Mouse (Mus musculus): ENCODE results near the gene 4930438A08Rik. TPM values are rescaled to one million over a fixed set of nuclear protein-coding genes. Genes with fewer than 3 reads are reported as not detected.

The 4930438A08Rik gene
- polyA plus RNA-seq, 1 experiment from 2014 or later: not detected

DNA sequence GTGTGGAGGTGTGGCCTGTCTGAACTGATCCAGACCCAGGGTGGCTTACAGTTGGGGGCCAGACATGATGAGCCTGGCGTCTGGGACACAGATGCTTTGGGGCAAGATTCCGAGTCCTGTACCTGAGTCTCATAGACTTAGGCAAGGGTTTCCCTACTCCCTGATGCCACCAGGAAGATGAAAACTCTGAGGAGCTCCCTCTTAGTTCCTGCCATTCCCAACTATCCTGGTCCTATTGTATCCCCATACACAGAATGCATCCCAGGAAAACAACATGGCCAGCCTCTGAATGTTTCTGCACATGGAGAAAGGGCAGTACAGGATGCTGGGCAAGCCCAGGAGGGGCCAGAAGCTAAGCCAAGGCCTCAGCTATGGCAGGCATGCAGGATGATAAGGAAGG lies 11.1 kb upstream of the 4930438A08Rik start:
- H3K9ac ChIP-seq (ENCODE audit: low read length): no peak overlapping the region
- no peak overlapping the region for H3K27ac ChIP-seq (ENCODE audit: low read depth, low read length)
- H3K27me3 ChIP-seq (ENCODE audit: control insufficient read depth, insufficient read depth, low read length): no peaks in the 10 kb centered on the region
- 76% methylated on average over 2 of the region's 2 CpGs for whole genome bisulfite sequencing
- no peak overlapping the region for H3K4me3 ChIP-seq (ENCODE audit: low read depth, low read length)
- no peaks in the 10 kb centered on the region for H3K36me3 ChIP-seq (ENCODE audit: control insufficient read depth, insufficient read depth, low read length)
- no peak overlapping the region for H3K4me2 ChIP-seq
- no peak for ATAC-seq (ENCODE audit: low FRiP score)
- no peak for DNase-seq (ENCODE audit: low spot score, missing footprints)
- H3K4me1 ChIP-seq (ENCODE audit: control insufficient read depth, insufficient read depth, low read length): no peaks in the 10 kb centered on the region
- H3K9me3 ChIP-seq (ENCODE audit: control insufficient read depth, low read length): no peaks in the 10 kb centered on the region

DNA sequence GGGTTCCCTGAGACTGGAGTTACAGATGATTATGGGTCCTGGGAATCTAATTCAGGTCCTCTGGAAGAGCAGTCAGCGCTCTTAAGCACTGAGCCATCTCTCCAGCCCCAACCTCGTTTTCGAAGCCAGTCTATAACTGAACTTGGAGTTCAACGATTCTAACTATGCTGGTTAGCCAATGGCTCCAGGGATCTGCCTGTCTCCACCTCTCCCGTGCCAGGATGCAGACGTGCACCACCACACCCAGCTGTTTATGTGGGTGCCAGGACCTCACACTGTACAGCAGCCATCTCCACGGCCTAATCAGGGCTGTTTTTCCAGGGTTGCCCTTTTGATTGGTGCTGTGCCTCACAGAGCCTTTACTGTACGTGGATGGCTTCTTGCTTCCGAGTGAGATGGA lies 10.1 kb upstream of the 4930438A08Rik start:
- H3K4me1 ChIP-seq (ENCODE audit: control insufficient read depth, insufficient read depth, low read length): no peaks in the 10 kb centered on the region
- ATAC-seq (ENCODE audit: low FRiP score): no peak
- 88% methylated on average over 9 of the region's 9 CpGs for WGBS

DNA sequence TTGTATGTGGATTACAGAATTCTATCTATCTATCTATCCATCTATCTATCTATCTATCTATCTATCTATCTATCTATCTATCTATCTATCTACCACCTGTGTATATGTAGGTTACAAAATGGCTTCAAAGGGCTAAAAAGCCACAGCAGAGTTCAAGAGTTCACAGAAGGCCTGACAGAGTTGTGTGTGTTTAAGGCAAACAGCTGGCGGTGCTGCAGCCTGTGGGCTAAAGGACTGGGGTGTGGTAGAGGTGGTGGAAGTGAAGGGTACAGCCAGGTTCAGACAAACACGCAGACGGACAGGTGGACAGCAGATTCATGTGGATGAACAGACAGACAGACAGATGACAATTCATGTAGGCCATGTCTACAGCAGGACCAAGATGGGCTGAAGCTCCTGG lies 6.3 kb upstream of the 4930438A08Rik start:
- H3K9ac ChIP-seq (ENCODE audit: low read length): no peak overlapping the region
- no peaks in the 10 kb centered on the region for H3K27me3 ChIP-seq (ENCODE audit: control insufficient read depth, insufficient read depth, low read length)
- no peak for ATAC-seq (ENCODE audit: low FRiP score)
- no peaks in the 10 kb centered on the region for H3K9me3 ChIP-seq (ENCODE audit: control insufficient read depth, low read length)
- no peaks in the 10 kb centered on the region for H3K36me3 ChIP-seq (ENCODE audit: control insufficient read depth, insufficient read depth, low read length)
- no peak overlapping the region for H3K4me2 ChIP-seq
- no peak overlapping the region for H3K27ac ChIP-seq (ENCODE audit: low read depth, low read length)
- no peak for DNase-seq (ENCODE audit: low spot score, missing footprints)
- no peaks in the 10 kb centered on the region for H3K4me1 ChIP-seq (ENCODE audit: control insufficient read depth, insufficient read depth, low read length)
- WGBS: 87% methylated on average over 3 of the region's 3 CpGs
- no peak overlapping the region for H3K4me3 ChIP-seq (ENCODE audit: low read depth, low read length)

More for the DNA sequence above, 10.1 kb upstream of the 4930438A08Rik start:
- H3K27me3 ChIP-seq (ENCODE audit: control insufficient read depth, insufficient read depth, low read length): no peaks in the 10 kb centered on the region
- no peak for DNase-seq (ENCODE audit: low spot score, missing footprints)
- H3K9ac ChIP-seq (ENCODE audit: low read length): no peak overlapping the region
- H3K27ac ChIP-seq (ENCODE audit: low read depth, low read length): no peak overlapping the region
- no peak overlapping the region for H3K4me2 ChIP-seq
- no peaks in the 10 kb centered on the region for H3K9me3 ChIP-seq (ENCODE audit: control insufficient read depth, low read length)
- H3K4me3 ChIP-seq (ENCODE audit: low read depth, low read length): no peak overlapping the region
- H3K36me3 ChIP-seq (ENCODE audit: control insufficient read depth, insufficient read depth, low read length): no peaks in the 10 kb centered on the region

DNA sequence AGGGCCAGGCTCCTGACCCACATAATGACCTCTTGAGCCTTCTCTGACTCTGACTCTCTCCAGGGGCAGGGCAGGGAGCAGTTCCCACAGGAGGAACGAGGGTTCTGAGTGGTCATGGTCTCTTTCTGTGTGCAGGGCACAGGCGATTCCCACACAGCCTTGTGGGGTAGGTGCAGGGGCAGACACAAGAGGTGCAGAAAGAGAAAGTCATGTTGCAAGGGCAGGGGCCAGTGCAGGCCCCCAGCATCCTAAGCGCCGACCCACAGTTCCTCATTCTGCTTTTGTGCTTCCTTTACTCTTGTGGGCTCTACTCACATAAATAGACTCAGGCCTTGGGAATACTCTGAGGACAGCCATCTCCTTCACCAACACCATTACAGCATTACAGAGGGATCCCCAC lies 1.2 kb downstream of the 4930438A08Rik start:
- Histone ChIP-seq H3K9me3 (ENCODE audit: control insufficient read depth, low read length) (no peaks in the 10 kb centered on the region), H3K4me2 (no peak overlapping the region), H3K9ac (ENCODE audit: low read length) (no peak overlapping the region), H3K4me3 (ENCODE audit: low read depth, low read length) (no peak overlapping the region), H3K36me3 (ENCODE audit: control insufficient read depth, insufficient read depth, low read length) (no peaks in the 10 kb centered on the region), H3K27ac (ENCODE audit: low read depth, low read length) (no peak overlapping the region), H3K4me1 (ENCODE audit: control insufficient read depth, insufficient read depth, low read length) (no peaks in the 10 kb centered on the region), H3K27me3 (ENCODE audit: control insufficient read depth, insufficient read depth, low read length) (no peaks in the 10 kb centered on the region)
- no peak for DNase-seq (ENCODE audit: low spot score, missing footprints)
- WGBS: 80% methylated on average over 4 of the region's 4 CpGs
- ATAC-seq (ENCODE audit: low FRiP score): no peak

DNA sequence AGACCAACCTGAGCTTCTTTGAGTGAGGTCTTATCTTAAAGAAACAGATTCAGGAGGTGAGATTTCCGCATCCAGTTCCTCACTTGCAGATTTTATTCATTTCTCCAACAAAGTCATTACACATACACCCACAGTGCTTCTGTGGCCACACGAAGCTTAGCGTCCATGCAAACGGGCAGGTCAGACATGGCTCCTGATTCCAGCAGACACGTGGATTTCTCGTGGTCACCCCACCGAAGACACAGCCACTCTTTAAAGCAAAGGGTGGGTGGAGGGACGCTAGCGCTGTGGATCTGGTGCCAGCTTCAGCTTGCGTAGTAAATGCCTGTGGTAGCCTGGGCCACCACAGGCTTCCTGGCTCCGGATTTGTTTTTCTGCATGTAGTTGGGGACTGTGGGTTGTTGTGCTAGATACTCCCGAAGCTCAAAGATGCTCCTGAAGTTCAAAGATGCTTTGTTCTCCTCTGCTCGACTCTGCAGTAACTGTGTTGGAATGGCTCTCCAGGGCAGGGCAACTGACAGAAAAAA lies 7.4 kb downstream of the 4930438A08Rik start:
- ATAC-seq (ENCODE audit: low FRiP score) (no peak), DNase-seq (ENCODE audit: low spot score, missing footprints) (no peak)
- 89% methylated on average over 13 of the region's 13 CpGs for WGBS
- H3K27ac ChIP-seq (ENCODE audit: low read depth, low read length): no peak overlapping the region
- no peaks in the 10 kb centered on the region for H3K9me3 ChIP-seq (ENCODE audit: control insufficient read depth, low read length)
- H3K4me2 ChIP-seq: no peak overlapping the region
- no peak overlapping the region for H3K4me3 ChIP-seq (ENCODE audit: low read depth, low read length)
- no peaks in the 10 kb centered on the region for H3K27me3 ChIP-seq (ENCODE audit: control insufficient read depth, insufficient read depth, low read length)
- H3K36me3 ChIP-seq (ENCODE audit: control insufficient read depth, insufficient read depth, low read length): no peaks in the 10 kb centered on the region
- H3K9ac ChIP-seq (ENCODE audit: low read length): no peak overlapping the region
- H3K4me1 ChIP-seq (ENCODE audit: control insufficient read depth, insufficient read depth, low read length): no peaks in the 10 kb centered on the region

DNA sequence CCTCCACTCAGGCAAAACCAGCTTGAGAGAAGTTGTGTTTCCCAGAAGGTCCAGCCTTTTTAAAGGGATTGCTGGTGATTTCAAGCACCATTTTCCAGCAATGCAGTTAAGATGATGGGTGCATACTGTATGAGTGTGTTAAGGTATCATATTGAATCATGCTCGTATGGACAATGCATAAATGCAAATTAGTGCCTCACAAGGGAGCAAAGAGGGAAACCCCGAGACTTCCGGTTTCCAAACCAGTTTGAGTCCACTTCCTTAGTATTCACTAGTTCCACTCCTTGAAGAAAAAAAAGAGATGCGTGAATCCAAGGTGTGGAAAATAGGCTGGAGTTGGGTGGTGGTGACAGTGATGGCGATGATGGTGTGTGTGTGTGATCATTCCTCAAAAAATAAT lies 7.9 kb downstream of the 4930438A08Rik start:
- Histone ChIP-seq H3K27me3 (ENCODE audit: control insufficient read depth, insufficient read depth, low read length) (no peaks in the 10 kb centered on the region), H3K4me3 (ENCODE audit: low read depth, low read length) (no peak overlapping the region), H3K4me2 (no peak overlapping the region), H3K4me1 (ENCODE audit: control insufficient read depth, insufficient read depth, low read length) (no peaks in the 10 kb centered on the region), H3K9ac (ENCODE audit: low read length) (no peak overlapping the region), H3K27ac (ENCODE audit: low read depth, low read length) (no peak overlapping the region), H3K9me3 (ENCODE audit: control insufficient read depth, low read length) (no peaks in the 10 kb centered on the region), H3K36me3 (ENCODE audit: control insufficient read depth, insufficient read depth, low read length) (no peaks in the 10 kb centered on the region)
- ATAC-seq (ENCODE audit: low FRiP score): no peak
- 85% methylated on average over 5 of the region's 5 CpGs for WGBS
- no peak for DNase-seq (ENCODE audit: low spot score, missing footprints)

DNA sequence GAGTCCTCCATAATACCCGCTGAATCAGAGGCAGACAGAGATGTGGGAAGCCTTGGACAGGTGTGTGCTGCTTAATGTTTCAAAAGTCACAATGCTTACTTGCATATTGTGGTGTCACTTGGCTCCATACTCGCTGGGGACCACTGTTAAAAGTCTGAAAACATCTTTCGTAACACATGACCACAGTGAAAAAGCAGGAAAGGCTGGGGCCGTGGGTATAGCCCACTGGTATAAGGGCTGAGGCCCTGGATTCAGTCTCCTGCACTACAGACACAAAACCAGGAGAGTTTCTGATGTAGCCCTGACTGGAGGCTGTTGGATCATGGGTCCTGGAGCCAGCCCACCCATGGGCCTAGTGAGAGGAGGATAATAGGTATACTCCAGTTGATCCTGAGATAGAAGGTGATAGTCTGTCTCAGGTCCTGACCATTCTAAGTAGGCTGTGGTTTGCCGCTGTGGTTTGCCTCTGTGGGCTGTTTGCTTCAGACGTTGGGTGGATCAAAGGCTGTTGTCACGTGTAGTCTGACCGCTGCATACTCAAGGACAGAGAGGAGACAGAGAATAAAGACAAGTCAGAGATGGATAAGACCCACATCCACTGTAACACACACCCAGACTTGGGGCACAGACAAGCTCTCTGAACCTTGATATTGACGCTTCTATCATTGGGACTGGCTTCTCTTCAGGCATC lies 15.5 kb downstream of the 4930438A08Rik start:
- ATAC-seq (ENCODE audit: low FRiP score) (no peak), DNase-seq (ENCODE audit: low spot score, missing footprints) (no peak)
- no peak overlapping the region for H3K27ac ChIP-seq (ENCODE audit: low read depth, low read length)
- H3K9me3 ChIP-seq (ENCODE audit: control insufficient read depth, low read length): no peaks in the 10 kb centered on the region
- no peaks in the 10 kb centered on the region for H3K36me3 ChIP-seq (ENCODE audit: control insufficient read depth, insufficient read depth, low read length)
- H3K27me3 ChIP-seq (ENCODE audit: control insufficient read depth, insufficient read depth, low read length): no peaks in the 10 kb centered on the region
- no peak overlapping the region for H3K9ac ChIP-seq (ENCODE audit: low read length)
- H3K4me1 ChIP-seq (ENCODE audit: control insufficient read depth, insufficient read depth, low read length): no peaks in the 10 kb centered on the region
- WGBS: 80% methylated on average over 9 of the region's 9 CpGs
- no peak overlapping the region for H3K4me2 ChIP-seq
- no peak overlapping the region for H3K4me3 ChIP-seq (ENCODE audit: low read depth, low read length)

DNA sequence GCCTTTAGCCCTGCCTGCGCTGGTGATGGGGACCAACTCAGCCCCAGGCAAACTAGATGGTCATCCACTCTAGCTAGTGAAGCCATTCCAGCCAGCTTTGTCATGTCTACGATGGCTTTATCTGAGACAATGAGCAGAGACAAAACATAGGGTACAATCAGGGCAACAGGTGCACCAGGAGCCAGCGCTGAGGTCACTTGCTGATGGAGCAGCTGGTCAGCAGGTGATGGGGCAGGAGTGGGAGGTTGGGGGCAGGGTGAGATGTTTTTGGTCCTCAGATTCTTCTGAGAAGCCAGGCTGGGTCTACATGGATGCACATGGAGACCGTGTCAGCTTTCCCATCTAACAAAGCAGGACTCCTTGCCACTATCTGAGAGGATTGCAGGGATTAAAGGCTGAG lies 16.2 kb downstream of the 4930438A08Rik start:
- H3K4me2 ChIP-seq: no peak overlapping the region
- ATAC-seq (ENCODE audit: low FRiP score) (no peak), DNase-seq (ENCODE audit: low spot score, missing footprints) (no peak)
- no peak overlapping the region for H3K4me3 ChIP-seq (ENCODE audit: low read depth, low read length)
- no peaks in the 10 kb centered on the region for H3K27me3 ChIP-seq (ENCODE audit: control insufficient read depth, insufficient read depth, low read length)
- H3K9ac ChIP-seq (ENCODE audit: low read length): no peak overlapping the region
- no peaks in the 10 kb centered on the region for H3K36me3 ChIP-seq (ENCODE audit: control insufficient read depth, insufficient read depth, low read length)
- H3K9me3 ChIP-seq (ENCODE audit: control insufficient read depth, low read length): no peaks in the 10 kb centered on the region
- no peaks in the 10 kb centered on the region for H3K4me1 ChIP-seq (ENCODE audit: control insufficient read depth, insufficient read depth, low read length)
- 90% methylated on average over 4 of the region's 4 CpGs for WGBS
- no peak overlapping the region for H3K27ac ChIP-seq (ENCODE audit: low read depth, low read length)

DNA sequence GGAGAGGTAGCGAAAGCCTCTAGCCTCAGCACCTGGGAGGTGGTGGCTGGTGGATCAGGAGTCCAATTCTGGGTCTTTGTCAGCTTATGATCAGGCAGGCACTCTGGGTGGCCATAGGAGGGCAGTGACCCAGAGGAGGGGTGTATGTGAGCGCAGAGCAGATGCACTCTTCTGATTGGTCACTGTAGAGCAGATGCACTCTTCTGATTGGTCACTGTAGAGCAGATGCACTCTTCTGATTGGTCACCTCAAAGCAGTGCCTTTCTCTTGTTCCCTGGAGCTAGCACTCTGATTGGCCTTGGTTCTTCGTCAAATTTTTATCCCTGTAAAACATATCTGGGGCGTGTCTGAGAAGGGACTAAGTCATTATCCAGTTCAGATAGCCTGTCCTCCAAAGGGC lies 18.2 kb downstream of the 4930438A08Rik start:
- H3K9ac ChIP-seq (ENCODE audit: low read length): no peak overlapping the region
- no peak for DNase-seq (ENCODE audit: low spot score, missing footprints)
- H3K27ac ChIP-seq (ENCODE audit: low read depth, low read length): no peak overlapping the region
- 50% methylated on average over 4 of the region's 4 CpGs for WGBS
- no peak overlapping the region for H3K4me3 ChIP-seq (ENCODE audit: low read depth, low read length)
- ATAC-seq (ENCODE audit: low FRiP score): no peak
- no peaks in the 10 kb centered on the region for H3K9me3 ChIP-seq (ENCODE audit: control insufficient read depth, low read length)
- H3K36me3 ChIP-seq (ENCODE audit: control insufficient read depth, insufficient read depth, low read length): no peaks in the 10 kb centered on the region
- H3K27me3 ChIP-seq (ENCODE audit: control insufficient read depth, insufficient read depth, low read length): no peaks in the 10 kb centered on the region
- no peaks in the 10 kb centered on the region for H3K4me1 ChIP-seq (ENCODE audit: control insufficient read depth, insufficient read depth, low read length)
- no peak overlapping the region for H3K4me2 ChIP-seq
